Mouse (Mus musculus) mouse embryonic stem cell (cell line): ENCODE measurements around the gene Tmem37.

Experiments used
- in situ Hi-C, 2 experiments: fragments of 300-500 bp; cut with MboI; formaldehyde crosslinking; loops; 1 replicate in 1 of 2; 3 replicates in 1 of 2; pipeline ENCODE4 v1.14.3; 2019 to 2020; ENCODE audit warnings: low sequenced_read_pairs in 2 of 2, low pct_unique_long_range_greater_than_20kb in 1 of 2, mixed read lengths in 1 of 2; ENCODE audit not compliant: unreplicated experiment in 1 of 2

The Tmem37 gene

DNA sequence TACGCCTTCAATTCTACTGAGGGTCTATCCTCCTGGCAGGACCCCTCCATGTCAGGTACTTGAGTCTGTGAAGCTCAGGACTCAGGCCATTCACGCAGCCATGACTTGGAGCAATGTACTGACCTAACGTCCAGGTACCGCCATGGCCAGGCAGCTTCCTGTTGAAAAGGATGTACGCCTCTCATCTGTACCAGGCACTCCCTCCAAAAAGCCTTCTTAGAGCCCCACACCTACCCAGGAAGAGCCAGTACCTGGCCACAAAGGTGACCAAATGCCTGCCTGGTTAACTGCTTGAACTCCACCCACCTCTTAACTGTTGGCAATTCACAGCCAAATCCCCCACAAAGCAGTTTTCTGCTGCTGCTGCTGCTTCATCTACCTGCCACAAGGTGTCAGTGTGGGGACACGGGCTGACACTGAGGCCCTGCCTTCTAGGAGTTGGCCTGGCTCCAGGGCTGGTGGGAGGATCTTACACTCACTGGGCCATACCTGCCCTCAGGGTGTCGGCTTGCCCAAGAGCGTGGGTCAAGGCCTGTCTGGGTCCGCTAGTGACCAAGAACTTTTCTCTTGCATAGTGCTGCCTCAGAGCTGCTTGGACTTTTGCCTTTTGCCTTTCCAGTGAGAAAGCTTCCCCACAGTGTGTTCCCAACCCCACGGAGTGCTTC is 40.9 kb downstream of the Tmem37 start:
- in situ Hi-C loops = loop anchor here in 1 of 2 experiments (5.0 to 10.0 kb wide), 2 partner anchors 54 to 112 kb away; no protein-coding TSS in a partner anchor

DNA sequence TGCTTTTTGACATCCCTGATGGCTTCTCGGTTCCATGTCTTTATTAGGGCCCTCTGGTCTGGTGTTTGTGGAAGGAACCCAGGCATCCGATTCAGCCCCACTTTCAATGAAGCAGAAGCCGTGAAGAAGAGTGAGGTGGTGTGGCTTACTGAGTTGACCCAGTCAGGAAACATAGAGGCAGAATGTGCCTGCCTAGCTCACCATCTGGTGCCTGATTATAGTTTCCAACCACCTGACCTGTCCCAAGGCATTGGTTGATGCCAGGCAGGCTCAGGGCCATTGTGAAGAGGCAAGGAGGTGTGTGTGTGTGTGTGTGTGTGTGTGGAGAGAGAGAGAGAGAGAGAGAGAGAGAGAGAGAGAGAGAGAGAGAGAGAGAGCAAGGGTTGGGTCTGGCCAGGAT is 43.4 kb downstream of the Tmem37 start:
- in situ Hi-C loops = loop anchor here in 1 of 2 experiments (5.0 to 10.0 kb wide), 2 partner anchors 57 to 114 kb away; no protein-coding TSS in a partner anchor

DNA sequence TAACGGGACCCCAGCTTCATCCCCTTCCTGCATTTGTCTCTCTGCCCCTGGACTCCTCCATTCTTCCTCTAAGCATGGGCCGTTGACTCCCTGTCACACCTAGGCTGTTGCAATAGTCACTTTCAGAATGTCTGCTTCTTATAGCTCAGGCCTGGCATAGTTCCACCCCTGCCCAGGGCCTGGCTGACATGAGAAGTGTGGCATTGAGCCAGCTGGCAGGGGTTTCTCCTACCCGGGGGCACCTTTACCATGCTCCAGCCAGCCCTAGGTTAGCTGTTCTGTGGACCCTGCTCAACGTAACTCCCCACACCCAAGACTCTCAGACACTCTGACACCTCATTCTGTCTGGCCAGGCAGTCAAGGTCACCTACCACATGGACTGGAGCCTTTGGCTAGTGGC is 46.2 kb downstream of the Tmem37 start:
- in situ Hi-C loops = loop anchor here in 1 of 2 experiments (10.0 kb wide), 1 partner anchor 517 kb away; no protein-coding TSS in a partner anchor

DNA sequence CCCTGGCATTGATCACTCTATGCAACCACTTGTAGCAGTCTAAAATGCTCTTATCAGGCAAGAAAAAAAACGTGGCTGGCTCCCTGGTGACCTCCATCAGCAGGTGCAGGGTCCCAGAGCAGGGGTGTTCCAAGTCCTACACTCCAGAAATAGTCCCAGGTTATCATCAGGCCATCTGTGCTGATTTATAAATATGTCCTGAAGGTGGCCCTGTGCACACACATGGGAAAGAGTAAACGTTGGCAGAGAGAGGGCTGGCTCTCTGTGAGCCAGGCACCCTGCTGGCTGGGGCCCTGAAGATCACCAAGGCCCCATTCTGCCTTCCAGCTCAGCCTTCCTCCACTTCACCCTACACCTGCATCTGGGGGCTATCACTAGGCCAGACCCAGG is 48.8 kb downstream of the Tmem37 start:
- in situ Hi-C loops = loop anchor here in 1 of 2 experiments (10.0 kb wide), 1 partner anchor 520 kb away; no protein-coding TSS in a partner anchor

DNA sequence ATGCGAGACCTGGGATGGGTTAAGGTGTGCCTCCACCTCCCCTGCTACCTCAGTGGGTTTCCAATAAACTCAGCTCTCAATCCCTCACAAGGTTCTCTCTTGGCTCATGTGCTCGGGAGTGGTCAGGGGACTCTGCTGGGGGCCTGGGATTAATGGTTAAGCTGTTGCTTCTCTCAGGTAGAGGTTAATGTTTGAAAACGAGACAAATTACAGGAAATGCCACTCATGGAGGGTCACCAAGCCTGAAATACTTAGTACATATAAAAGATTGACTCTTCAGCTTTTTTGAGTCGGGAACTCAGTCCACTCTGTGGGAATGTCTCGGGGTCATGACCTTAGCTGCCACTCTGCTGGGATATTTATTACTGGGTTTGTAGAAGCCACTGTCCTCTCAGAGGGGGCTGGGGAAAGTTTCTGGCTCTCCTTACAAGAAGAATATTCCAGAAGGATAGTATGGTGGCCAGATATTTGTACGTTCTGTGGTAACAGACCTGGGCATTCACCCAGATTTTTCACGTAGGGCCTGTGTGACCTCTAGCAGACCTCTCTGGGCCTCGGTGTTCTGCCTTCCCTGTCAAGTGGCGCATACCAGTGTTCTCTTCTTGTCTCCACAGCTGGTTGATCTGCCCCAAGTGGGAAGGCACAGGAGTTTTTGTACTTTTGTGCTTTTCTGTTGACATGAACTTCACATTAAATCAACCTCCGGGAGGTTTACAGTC is 49.4 kb downstream of the Tmem37 start:
- in situ Hi-C loops = loop anchor here in 1 of 2 experiments (10.0 kb wide), 1 partner anchor 520 kb away; no protein-coding TSS in a partner anchor

DNA sequence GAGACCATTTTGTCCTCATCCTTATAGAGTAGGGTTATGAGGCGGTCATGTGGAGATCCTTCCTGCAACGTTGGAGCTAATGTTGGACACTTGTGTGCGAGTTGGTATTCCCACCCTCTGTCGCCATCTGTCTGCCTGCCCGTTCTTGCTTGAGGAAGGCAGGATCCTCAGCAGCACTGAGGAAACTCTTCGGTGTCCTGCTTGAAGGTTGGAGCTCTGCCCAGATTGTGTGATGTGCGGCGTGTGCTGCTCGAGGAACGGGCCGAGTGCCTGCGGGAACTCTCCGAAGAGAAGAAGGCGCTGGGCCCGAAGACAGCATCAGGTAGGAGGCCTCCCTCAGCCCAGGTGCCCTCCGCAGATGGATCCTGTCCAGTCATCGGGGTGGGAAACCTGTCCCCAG is 51.9 kb downstream of the Tmem37 start:
- in situ Hi-C loops = loop anchor here in 1 of 2 experiments (10.0 kb wide), 1 partner anchor 523 kb away; no protein-coding TSS in a partner anchor

DNA sequence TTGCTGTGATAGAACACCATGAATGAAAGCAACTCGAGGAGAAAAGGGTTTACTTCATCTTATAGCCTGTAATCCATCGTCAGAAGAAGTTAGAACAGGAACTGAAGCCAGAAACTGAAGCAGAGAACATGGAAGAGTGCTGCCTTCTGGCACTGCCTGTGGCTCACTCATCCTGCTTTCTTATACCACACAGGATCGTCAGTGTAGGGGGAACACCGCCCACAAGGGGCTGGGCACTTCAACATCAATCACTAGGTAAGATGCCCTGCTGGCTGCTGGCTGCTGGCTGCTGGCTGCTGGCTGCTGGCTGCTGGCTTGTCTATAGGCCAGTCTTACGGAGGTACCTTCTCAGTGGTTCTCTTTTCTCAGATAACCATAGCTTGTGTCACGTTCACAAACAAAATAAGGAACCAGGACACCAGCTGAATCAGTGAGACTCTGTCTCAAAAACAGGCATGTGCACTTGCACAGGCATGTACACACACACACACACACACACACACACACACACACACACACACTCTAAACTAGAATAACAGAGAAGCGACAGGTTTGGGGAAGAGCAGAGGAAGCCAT is 53.5 kb downstream of the Tmem37 start:
- in situ Hi-C loops = loop anchor here in 1 of 2 experiments (10.0 kb wide), 1 partner anchor 524 kb away; no protein-coding TSS in a partner anchor

DNA sequence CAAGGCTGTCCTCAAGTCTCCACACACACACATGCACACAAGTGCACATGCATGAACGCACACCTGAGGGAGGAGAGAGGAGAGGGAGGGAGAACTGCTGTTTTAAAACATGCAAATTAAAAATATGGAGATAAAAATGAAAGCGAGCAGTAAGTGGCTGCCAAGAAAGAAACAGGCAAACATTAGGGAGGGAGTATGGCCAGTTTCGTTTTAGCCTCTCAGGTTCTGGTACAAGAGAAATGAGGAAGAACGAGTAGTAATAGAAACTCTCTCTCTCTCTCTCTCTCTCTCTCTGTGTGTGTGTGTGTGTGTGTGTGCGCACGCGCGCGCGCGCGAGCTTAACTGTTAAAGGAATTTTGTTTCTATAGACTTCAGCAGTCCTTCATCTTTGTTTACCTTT is 54.4 kb downstream of the Tmem37 start:
- in situ Hi-C loops = no loop called here

DNA sequence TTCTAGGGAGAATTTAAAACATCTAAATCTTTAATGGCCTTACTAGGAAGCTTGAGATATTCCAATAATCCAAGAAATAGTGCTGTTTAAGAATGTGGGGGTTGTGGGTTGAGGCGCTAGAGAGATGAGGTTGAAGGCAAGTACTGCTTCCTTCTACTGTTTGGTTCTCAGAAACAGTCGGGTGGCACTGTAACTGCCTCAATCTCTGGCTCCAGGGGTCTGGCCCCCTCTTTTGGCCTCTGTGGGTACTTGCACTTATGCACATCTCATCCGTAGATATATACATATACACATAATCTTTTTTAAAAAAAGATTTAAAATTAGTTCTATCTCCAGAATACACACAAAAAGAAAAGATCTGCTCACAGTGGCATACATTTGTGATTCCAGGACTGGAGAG is 55.0 kb downstream of the Tmem37 start:
- in situ Hi-C loops = no loop called here
